Mouse (Mus musculus) gastrocnemius, adult 8-10 months (tissue): ENCODE measurements around the gene Rad51. TPM values are rescaled to one million over a fixed set of nuclear protein-coding genes. Genes with fewer than 3 reads are reported as not detected.
A peak's percentile ranks its signal among the peaks of the same experiment; 100 is the strongest.

Experiments used
- DNase-seq, 2 experiments: peaks; one replicate each; pipeline ENCODE4 v3.0.0; 2022; ENCODE audit warnings: low spot score in 2 of 2
- total RNA-seq, 4 experiments: library from RNA; stranded (reverse); gene quantifications; 2 replicates each; pipeline ENCODE4 v1.2.4; 2022

Gene Rad51
- total RNA-seq: 1 to 10 TPM in 3 of 4 experiments, under 1 TPM in 1; 0.74 to 1.8 (median 1.2) TPM

DNA sequence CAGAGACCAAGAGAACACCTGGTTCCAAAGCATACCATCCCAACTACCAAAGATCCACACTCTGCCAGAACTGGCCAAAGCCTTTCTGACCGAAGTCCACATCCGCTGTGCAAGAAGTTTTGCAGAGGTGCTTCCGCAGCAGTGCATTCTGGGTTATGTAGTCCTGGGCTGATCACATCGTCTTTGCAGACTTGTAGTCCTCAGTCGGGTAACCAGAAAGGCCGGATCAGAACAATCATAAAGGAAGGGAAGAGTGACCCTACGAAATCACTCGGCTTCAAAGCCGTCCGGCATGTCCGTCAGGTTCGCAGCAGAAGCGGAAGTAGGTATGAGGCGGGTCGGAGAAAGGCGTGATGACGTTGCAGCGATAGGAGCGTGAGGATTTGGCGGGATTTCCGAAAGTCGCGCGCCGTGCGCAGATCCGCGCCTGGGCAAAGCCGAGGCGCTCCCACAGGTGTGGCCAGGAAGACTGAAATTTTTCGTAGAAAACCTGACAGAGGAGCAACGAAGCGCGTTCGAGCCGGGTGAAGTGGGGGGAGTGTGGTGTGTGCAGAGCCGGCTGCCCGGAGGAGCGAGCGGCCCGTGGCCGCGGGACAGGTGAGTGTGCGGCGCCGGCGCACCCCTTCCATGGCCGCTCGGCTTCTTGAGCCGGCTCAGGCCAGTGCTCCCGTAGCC lies at the start of gene Rad51:
TSS of gene Rad51 (plus strand) at position 356 of the 675 bp plus-strand sequence.
- DNase-seq: peak; percentile 70 to 75

DNA sequence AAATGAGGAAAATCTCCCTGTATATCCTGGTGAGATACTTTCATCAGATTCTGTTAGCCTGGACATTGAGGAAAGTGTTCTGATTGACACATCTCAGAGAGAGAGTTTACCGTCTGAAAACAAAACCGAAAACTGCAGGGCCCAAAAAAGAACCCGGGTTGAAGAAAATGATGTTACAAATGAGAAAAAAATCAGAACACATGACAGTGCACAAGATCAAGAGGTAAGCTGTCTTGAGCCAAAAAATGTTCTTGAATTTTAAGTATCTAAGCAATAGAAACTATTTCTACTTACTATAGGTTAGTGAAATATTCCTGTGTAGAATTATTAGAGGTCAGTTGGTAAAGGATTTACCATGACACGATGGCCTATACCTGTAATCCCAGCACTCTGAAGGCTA lies 40.2 kb upstream of the Rad51 start:
- no peak for DNase-seq

DNA sequence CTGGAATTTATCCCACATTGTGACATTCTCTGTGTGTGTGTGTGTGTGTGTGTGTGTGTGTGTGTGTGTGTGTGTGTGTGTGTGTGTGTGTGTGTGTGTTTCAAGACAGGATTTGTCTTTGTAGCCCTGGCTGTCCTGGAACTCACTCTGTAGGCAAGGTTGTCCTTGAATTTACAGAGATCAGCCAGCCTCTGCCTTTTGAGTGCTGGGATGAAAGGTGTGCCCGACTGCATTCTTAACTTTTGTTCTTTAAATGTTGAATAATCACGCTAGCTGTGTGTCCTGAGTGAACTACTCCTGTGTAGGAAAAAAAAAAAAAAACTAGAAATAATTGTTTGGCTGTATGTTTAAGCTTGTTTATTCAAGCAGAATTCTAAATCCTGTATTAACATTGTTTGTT lies 26.4 kb upstream of the Rad51 start:
- no peak for DNase-seq

DNA sequence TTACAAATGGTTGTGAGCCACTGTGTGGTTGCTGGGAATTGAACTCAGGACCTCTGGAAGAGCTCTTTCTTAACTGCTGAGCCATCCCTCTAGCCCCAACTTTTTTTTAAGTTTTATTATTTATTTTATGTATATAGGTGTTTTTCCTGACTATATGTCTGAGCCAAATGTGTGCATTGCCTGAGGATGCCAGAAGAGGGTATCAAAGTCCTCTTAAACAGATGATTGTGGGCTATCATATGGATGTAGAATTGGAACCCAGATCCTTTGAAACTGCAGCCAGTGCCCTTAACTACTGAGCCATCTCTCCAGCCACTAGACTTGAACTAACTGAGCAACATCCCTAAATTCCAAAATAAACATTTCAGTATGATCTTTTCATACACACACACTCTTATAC lies 11.0 kb upstream of the Rad51 start:
- no peak for DNase-seq

DNA sequence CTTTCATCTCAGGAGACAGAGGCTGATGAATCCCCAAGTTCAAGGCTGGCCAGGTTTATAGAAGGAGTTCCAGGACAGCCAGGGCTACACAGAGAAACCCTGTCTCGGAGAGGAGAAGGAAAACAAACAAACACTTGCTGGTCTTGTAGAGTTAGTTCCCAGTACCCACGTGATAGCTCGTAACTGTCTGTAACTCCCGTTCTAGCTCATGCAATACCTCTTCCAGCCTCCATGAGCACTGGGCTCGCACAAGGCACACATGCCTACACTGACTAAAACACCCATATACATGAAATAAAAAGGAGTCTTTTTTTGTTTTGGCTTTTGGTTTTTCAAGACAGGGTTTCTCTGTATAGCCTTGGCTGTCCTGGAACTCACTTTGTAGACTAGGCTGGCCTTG lies 6.0 kb upstream of the Rad51 start:
- DNase-seq: no peak

DNA sequence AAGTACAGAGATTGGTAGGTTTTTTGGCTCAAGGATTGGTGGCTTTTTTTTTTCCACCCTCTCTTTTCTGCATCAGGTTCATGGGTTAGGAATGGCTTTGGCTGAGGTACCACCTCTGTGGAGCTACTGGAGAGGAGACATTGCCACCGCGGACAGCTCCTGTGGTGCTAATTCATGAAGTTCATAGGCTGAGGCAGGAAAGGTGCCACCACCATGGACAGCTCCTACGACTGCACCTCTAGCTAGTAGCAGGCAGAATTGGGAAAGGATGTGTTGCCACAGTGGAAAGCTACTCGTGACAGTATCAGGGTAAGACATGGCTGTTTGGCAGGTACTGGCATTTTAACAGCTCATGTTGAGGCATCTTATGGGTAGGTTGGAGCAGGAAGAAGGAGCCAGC lies 4.0 kb upstream of the Rad51 start:
- no peak for DNase-seq

DNA sequence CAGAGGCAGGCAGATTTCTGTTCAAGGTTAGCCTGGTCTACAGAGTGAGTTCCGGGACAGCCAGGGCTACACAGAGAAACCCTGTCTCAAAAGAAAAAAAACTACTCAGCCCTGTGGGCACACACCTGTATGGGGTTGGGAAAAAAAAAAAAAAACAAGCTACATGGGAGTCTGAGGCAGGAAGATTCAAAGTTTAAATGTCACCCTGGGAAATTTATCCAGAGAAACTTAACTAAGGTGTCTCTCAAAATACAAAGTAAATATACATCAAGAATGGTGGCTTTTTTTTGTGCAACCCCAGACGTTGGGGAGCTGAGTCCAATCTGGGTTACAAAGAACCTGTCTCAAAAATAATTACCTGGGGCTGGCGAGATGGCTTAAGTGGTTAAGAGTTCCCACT lies 1.5 kb upstream of the Rad51 start:
- no peak for DNase-seq

DNA sequence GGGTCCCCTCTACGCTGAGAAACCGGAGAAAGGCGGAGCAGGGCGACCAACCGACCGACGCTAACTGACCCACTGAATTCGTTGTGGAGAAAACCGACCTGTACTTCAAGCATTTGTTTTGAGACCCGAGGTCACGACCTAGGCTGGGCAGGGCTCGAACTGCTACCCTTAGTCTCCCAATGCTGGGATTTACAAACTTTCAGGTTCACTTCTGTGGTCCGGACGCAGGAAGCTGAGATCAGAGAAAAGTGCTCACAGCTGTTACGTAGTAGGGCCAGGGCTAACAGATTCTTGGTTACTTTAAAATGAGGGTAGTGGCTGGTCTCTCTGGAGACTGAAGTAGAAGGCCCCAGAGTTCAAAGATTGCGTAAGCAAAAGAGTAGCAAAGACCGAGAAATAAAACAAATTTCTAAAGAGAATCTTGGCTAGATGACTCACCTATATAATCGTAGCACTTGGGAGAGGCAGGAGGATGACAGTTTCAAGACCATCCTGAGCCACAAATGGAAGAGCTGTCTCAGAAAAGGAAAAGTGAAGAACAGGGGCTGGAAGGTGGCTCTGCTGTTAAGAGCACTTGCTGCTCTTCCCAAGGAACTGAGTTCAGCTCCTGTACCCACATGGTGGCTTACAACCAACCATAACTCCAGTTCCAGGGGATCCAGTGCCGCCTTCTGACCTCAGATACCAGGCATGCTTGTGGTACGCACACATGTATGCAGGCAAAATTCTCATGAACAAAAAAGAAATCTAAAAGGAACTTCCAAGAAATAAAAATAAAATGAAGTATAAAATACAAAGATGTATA lies 730 bp downstream of the Rad51 start:
- no peak for DNase-seq

DNA sequence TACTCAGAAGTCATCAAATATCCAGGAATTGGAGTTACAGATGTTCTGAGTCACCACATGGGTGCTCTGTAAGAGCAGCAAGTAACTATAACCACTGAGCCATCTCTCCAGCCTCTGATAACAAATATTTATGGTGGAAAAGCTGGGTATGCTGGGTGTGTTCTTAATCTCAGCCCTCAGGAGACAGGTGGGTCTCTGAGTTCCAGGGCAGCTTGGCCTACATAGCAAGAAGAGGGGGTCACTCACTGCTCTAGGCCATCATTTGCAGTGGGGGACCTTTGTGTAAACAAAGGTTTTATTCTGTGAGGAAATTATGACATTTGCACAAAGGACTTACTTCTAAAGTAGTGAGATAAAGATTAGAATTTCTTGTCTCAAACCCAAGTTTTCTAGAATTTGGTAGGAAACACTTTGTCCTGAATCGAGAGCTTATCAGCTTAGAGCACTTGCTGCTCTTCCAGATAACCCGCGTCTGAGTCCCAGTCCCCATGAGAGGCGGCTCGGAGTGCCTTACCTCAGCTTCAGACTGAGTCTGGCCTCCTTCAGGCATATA lies 23.8 kb downstream of the Rad51 start:
- DNase-seq: no peak

DNA sequence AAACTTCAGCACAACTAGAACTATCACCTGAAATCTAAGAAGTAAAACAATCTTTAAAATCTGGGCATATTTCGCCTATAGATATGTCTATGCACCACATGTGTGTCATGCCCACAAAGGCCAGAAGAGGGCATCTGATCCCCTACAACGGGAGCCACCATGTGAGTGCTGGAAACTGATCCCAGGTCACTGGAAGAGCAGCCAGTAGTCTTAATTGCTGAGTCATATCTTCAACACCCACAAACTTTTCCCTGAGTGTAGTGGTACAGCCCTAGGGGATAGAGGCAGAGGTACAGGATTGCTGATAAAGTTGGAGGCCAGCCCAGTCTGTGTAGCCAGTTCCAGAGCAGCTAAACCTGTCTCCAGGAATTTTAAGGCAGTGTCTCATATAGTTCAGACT lies 32.6 kb downstream of the Rad51 start:
- no peak for DNase-seq

DNA sequence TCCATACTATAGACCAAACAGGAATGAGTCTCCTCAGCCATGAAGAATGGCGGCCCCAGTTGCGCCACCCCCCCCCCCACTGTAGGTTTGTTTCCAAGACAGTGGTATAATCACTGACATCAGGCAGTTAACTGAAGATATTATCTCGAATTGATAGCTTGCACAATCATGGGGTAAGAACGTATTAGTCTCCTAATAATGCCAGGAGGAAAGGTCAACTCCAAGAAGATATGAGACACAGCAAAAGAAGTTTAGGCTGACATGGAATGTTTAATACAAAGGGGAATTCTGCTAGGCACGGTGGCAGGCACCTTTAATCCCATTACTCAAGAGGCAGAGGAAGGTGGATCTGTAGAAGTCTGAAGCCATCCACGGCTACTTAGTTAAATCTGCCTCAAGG lies 33.8 kb downstream of the Rad51 start:
- DNase-seq: no peak

DNA sequence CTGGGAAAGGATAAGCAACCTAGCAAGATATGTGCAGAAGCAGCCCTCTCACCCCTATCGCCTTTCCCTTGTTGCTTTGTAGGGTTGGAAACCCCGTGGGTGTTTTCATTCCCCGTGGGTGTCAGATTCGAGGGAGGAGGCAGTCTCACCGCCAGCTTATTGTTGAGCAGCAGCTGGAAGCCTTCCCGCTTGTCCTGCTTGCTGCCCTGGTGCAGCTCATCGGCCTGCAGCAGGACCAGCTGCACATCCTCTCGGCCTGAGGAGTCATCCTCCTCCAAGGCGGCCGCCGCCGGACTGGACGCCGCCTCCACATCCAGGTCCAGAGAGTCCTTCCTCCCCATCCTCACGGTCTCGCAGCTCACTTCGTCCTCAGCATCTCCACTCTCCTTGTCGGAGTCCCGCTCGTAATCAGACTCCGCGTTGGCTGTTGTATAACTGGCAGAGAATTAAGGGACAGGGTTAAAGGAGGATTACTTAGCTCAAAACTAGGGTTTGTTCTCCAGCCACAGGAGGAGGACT lies 34.6 kb downstream of the Rad51 start:
- DNase-seq: no peak

DNA sequence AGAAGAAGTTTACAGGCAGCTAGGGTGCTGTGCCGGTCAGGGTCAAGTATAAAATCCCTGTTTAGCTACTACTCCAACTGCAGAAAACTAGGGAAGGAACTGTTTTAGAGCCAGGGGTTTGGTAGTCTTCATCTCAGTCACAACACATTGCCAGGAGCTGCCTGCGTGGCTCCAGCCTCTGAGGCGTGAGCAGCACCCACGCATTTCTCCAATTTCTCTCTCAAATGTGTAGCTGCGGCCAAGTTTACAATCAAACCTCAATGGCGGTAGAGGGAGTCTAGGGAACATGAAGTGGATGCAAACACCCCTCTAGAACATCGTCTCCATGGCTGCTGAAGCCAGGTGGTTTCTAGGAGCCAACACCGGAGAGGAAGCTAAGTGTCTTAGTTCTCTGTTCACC lies 35.2 kb downstream of the Rad51 start:
- DNase-seq: no peak

DNA sequence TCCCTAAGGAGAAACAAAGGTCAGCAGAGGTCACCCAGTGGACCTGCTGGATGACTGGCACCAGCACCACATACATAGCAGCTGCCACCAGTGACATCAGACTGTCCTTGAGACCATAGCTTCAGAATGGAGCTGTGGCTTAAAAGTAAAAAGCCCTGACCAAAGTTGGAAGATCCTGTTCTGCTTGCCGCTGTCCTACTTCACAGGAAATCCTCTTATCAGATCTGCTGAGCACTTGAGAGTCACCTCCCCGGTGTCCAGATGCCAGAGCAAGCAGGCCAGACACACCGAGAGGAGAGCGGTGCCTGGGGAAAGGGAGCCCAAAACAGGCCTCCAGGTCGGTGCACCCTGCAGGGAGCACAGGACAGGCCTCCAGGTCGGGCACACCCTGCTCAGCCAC lies 39.7 kb downstream of the Rad51 start:
- DNase-seq: no peak

DNA sequence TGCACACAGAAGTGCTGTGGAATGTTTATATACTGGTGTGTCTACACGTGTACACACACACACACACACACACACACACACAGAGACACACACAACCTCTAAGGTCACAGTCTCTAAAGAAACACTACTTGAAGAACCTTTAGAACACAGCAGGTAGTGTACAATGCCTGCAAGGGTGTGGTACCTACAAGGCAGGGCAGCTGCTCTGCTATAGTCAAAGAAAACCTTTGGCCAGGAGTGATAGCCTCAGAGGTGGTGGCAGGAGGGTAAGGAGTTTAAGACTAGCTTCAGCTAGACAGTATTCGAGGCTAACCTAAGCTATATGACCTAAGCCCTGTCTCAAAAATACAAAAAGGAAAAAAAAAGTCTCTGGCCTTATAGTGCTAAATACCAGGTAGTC lies 42.1 kb downstream of the Rad51 start:
- no peak for DNase-seq

DNA sequence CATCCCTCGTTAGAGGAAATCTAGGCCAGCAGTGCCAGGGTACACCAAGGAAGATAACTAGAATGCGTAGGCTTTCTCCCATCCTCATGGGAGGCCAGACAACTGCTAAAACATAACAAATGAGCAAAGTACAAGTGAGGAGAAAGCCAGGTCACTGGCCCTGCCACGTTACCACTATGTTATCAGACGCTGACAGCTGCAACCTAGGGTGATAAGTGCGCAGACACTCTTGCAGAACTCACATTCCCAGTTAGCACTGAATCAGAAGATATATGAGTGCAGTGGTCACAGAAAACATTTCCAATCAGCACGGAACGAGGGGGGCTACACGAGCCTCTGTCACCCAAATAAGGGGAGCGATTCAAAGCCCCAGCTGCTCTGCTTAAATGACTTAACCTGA lies 42.8 kb downstream of the Rad51 start:
- no peak for DNase-seq

DNA sequence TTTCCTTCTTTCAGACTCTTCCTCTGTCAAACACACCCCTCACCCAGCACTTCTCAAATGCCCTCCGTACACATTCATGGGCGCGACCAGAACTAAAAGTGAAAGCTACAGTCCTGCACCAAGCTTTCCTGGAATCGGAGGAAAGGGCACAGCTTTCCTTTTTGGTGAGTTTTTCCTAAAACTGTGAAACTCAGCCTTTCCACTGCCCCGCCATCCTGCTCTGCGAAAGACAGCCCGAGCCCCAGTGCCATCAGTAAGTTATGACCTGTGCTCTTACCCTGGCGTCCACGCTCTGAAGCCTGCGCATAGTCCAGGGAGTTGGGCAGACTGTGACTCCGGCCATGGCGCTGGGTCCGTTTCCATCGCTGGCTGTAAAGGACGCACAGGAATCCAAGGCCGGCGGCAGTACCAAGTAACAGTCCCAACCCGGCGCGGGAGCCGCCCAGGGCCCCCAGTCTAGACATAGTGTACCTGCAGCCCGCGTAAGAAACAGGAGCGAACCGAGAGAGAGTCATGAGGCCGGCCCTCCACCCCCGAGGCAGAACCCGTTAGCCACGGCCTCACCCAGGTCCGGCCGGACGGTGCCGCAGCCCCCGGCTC lies 43.6 kb downstream of the Rad51 start:
- no peak for DNase-seq

DNA sequence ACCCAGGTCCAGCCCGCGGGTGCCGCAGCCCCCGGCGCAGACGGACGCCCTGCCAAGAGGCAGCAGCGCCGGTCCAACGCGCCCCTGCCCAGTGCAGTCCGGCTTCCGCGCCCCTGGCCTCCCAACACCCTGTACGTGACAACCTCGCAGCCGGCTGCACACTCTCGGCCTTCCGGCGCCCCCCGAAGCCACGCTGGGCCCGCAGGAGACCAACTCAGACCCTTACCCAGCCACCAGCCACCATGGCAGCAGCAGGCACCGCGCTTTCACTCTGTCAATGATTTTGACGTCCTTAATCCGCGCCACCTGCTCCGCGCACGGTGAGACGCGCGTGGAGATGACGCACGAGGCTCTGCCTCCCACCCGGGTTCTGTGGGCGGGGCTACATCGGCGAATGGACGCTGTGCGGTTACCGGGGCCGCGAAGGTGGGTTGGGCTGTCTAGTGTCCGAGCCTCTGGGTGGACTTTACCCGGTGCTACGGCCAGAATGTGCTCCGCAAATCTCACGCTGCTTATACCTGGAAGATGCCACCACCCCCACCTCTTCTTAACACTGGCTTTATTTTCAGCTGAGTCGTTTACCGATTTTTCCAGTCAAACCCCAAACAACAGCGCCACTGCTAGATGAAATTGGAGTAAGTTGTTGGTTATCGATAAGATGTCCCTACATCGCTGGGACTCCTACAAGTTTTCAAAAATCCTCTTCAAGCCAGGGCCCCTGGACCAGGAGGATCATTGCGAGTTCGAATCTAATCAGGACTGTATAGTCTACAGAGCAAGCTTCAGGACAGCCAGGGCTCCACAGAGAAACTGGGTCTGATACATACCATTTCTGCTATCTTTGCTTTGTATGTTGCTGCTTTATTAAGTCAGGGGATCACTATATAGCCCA lies 44.3 kb downstream of the Rad51 start, which contains the start of gene Rmdn3:
TSS of gene Rmdn3 (minus strand) at position 354 of the 892 bp plus-strand sequence.
- DNase-seq: peak; percentile 82 to 84

DNA sequence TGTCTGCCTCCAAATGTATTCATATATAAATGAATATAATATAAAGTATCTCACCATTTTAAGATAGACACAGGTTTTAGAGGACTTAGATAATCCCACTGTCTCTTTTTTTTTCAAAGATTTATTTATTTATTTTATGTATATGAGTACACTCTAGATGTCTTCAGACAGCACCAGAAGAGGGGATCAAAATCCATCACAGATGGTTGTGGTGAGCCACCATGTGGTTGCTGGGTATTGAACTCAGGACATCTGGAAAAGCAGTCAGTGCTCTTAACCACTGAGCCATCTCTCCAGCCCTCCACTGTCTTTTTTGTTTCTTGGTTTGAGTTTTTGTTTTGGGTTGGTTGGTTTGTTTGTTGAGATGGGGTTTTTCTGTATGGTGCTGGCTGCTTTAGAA lies 45.2 kb downstream of the Rad51 start:
- DNase-seq: no peak

DNA sequence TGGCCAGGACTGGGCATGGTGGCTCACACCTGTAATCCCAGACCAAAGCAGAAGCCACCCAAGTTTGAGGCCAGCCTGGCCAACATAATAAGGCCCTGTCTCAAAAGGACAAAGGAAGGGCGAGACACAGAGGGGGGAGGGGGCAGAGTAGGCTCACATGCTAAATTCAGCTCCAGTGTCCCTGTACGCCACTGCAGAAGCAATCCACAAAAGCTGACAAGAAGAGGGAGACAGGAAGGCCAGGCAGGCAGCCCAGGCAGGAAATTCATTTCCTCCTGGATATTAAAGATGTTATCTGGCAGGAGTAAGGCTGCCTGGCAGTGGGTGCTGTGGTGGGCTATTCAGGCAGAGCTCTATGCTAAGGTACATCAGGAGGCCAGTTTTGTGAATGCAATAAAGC lies 48.7 kb downstream of the Rad51 start:
- no peak for DNase-seq

DNA sequence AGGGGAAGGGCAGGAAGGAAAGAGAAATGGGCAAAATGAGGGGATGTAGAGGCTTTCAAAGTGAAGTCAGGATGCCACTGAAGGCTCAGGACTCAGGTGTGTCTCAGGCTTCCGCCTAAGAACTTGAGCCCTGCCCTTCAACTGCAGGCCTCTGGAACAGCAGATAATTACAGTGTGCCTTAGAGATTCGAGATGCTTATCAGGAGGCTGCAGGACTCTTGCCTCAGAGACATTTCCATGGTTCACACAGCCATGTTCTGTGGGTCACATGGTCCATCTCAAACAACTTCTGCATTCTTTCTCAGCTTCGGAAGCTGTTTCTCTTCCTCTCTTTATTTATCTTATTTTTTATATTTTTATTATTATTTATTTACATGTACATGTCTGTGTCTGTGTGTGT lies 50.5 kb downstream of the Rad51 start:
- no peak for DNase-seq
